Mouse (Mus musculus): ENCODE data around the gene Rpl23a. TPM values are rescaled to one million over a fixed set of nuclear protein-coding genes. Genes with fewer than 3 reads are reported as not detected.

Rpl23a gene
- polyA plus RNA-seq, 1 experiment, result 299 TPM

- peaks cover 3% of the 10 kb centered on the region; the same call in 1 of the 2 replicates for H3K4me1 ChIP-seq (ENCODE audit: control insufficient read depth, insufficient read depth, low read length)
- TF ChIP-seq POLR2A (IDR thresholded peaks at IDR 0.05; ENCODE audit: borderline replicate concordance, control insufficient read depth, low read depth, low read length), result no peak
- no peak for TF ChIP-seq CTCF (IDR thresholded peaks at IDR 0.05; ENCODE audit: control insufficient read depth, insufficient read depth, low read length)
- no peak overlapping the region for H3K27ac ChIP-seq (ENCODE audit: control insufficient read depth, insufficient read depth, low read depth, low read length, poor library complexity)
- WGBS, result 87% methylated on average over 14 of the region's 14 CpGs
- H3K4me3 ChIP-seq (replicated peaks; ENCODE audit: control insufficient read depth, low read depth, low read length), result no peak overlapping the region
Measured at GRCm38 (mm10) chr11:78167257-78167959, 16.0 kb downstream of the Rpl23a start.

GRCm38 (mm10) chr11:78166640-78167039 lies 16.7 kb downstream of the Rpl23a start:
- H3K4me3 ChIP-seq (replicated peaks; ENCODE audit: control insufficient read depth, low read depth, low read length), result no peak overlapping the region
- no peak overlapping the region for H3K27ac ChIP-seq (ENCODE audit: control insufficient read depth, insufficient read depth, low read depth, low read length, poor library complexity)
- peaks cover 3% of the 10 kb centered on the region; the same call in 1 of the 2 replicates for H3K4me1 ChIP-seq (ENCODE audit: control insufficient read depth, insufficient read depth, low read length)
- 81% methylated on average over 6 of the region's 6 CpGs for WGBS
- no peak for TF ChIP-seq CTCF (IDR thresholded peaks at IDR 0.05; ENCODE audit: control insufficient read depth, insufficient read depth, low read length)
- TF ChIP-seq POLR2A (IDR thresholded peaks at IDR 0.05; ENCODE audit: borderline replicate concordance, control insufficient read depth, low read depth, low read length), result no peak

GRCm38 (mm10) chr11:78166161-78166560 lies 17.2 kb downstream of the Rpl23a start:
- WGBS, result 72% methylated on average over 4 of the region's 4 CpGs
- Histone ChIP-seq H3K4me3 (replicated peaks; ENCODE audit: control insufficient read depth, low read depth, low read length) (no peak overlapping the region), H3K4me1 (ENCODE audit: control insufficient read depth, insufficient read depth, low read length) (peaks cover 3% of the 10 kb centered on the region; the same call in 1 of the 2 replicates), H3K27ac (ENCODE audit: control insufficient read depth, insufficient read depth, low read depth, low read length, poor library complexity) (no peak overlapping the region)
- TF ChIP-seq POLR2A (IDR thresholded peaks at IDR 0.05; ENCODE audit: borderline replicate concordance, control insufficient read depth, low read depth, low read length) (no peak), CTCF (IDR thresholded peaks at IDR 0.05; ENCODE audit: control insufficient read depth, insufficient read depth, low read length) (no peak)

- 3% methylated on average over 16 of the region's 16 CpGs for WGBS
- peak overlapping the region; percentile 56 for H3K4me3 ChIP-seq (replicated peaks; ENCODE audit: control insufficient read depth, low read depth, low read length)
- H3K4me1 ChIP-seq (ENCODE audit: control insufficient read depth, insufficient read depth, low read length), result peaks cover 3% of the 10 kb centered on the region; the same call in 1 of the 2 replicates
- TF ChIP-seq POLR2A (IDR thresholded peaks at IDR 0.05; ENCODE audit: borderline replicate concordance, control insufficient read depth, low read depth, low read length) (no peak), CTCF (IDR thresholded peaks at IDR 0.05; ENCODE audit: control insufficient read depth, insufficient read depth, low read length) (no peak)
- peak overlapping the region; percentile 54 for H3K27ac ChIP-seq (ENCODE audit: control insufficient read depth, insufficient read depth, low read depth, low read length, poor library complexity)
Measured at GRCm38 (mm10) chr11:78165761-78166109, 17.6 kb downstream of the Rpl23a start.

GRCm38 (mm10) chr11:78164924-78165760 lies 18.2 kb downstream of the Rpl23a start, which contains the start of gene Traf4:
TSS of gene Traf4 (minus strand) at chr11:78165589.
- Histone ChIP-seq H3K4me3 (replicated peaks; ENCODE audit: control insufficient read depth, low read depth, low read length) (peak within 1 kb of the TSS; percentile 65), H3K27ac (ENCODE audit: control insufficient read depth, insufficient read depth, low read depth, low read length, poor library complexity) (peak within 1 kb of the TSS; percentile 64), H3K4me1 (ENCODE audit: control insufficient read depth, insufficient read depth, low read length) (peaks cover 3% of the 10 kb centered on the region; the same call in 1 of the 2 replicates)
- WGBS, result under 1% methylated on average over 78 of the region's 78 CpGs
- no peak for TF ChIP-seq CTCF (IDR thresholded peaks at IDR 0.05; ENCODE audit: control insufficient read depth, insufficient read depth, low read length)
- TF ChIP-seq POLR2A (IDR thresholded peaks at IDR 0.05; ENCODE audit: borderline replicate concordance, control insufficient read depth, low read depth, low read length), result peak; percentile 55; the same call in 1 of the 2 replicates

GRCm38 (mm10) chr11:78164604-78164923 lies 18.8 kb downstream of the Rpl23a start:
- Histone ChIP-seq H3K4me1 (ENCODE audit: control insufficient read depth, insufficient read depth, low read length) (peaks cover 3% of the 10 kb centered on the region; the same call in 1 of the 2 replicates), H3K27ac (ENCODE audit: control insufficient read depth, insufficient read depth, low read depth, low read length, poor library complexity) (peak overlapping the region; percentile 64; the same call in 1 of the 2 replicates), H3K4me3 (replicated peaks; ENCODE audit: control insufficient read depth, low read depth, low read length) (peak overlapping the region; percentile 65)
- WGBS, result under 1% methylated on average over 14 of the region's 14 CpGs
- TF ChIP-seq POLR2A (IDR thresholded peaks at IDR 0.05; ENCODE audit: borderline replicate concordance, control insufficient read depth, low read depth, low read length), result no peak
- TF ChIP-seq CTCF (IDR thresholded peaks at IDR 0.05; ENCODE audit: control insufficient read depth, insufficient read depth, low read length), result no peak

- peaks cover 1% of the 10 kb centered on the region; the same call in 1 of the 2 replicates for H3K4me1 ChIP-seq (ENCODE audit: control insufficient read depth, insufficient read depth, low read length)
- no peak for TF ChIP-seq POLR2A (IDR thresholded peaks at IDR 0.05; ENCODE audit: borderline replicate concordance, control insufficient read depth, low read depth, low read length)
- no peak for TF ChIP-seq CTCF (IDR thresholded peaks at IDR 0.05; ENCODE audit: control insufficient read depth, insufficient read depth, low read length)
- peak overlapping the region; percentile 12; the same call in 1 of the 2 replicates for H3K27ac ChIP-seq (ENCODE audit: control insufficient read depth, insufficient read depth, low read depth, low read length, poor library complexity)
- peak overlapping the region; percentile 65 for H3K4me3 ChIP-seq (replicated peaks; ENCODE audit: control insufficient read depth, low read depth, low read length)
- 2% methylated on average over 22 of the region's 22 CpGs for WGBS
Measured at GRCm38 (mm10) chr11:78163681-78164603, 19.4 kb downstream of the Rpl23a start.

Measured in bone marrow, adult 2 months (tissue).